Mouse (Mus musculus): Measurements from ENCODE around the gene Ncln. TPM values are rescaled to one million over a fixed set of nuclear protein-coding genes. Genes with fewer than 3 reads are reported as not detected.

The Ncln gene
- 46.6 and 52.9 TPM in 2 replicates for total RNA-seq (2017)

DNA sequence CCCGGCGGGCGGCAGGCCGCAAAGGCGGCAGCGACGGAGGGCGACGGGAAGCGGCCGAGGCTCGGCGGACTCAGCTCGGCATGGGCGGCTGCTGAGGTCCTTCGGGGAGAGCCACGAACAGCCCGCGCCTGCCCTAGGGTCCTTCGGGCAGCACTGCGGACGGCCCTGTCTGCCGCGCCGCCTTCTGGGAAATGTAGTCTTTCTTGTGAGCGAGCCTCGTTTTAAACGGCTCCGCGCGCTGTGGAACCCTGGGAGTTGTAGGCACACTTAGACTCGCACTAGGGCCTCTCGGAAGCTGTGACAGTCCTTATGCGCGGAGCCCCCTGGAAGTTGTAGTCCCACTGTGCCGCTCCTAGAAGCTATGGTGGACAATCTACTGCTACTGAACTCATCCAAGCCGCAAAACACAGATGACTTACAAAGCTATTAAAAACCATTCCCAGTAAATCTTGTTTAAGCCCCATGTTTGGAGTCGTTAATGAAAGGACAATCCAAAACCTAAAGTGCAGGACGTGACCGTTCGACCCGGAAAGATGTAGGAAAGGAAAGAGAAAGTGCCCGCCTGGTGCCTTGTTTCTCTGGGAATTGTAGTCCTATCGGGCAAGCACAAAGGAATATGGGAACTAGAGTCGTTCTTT lies at the start of gene Ncln:
Ncln (minus strand) TSS at position 129 of the 638 bp plus-strand sequence.
- ATAC-seq (replicated peaks; ENCODE audit: low read depth, poor library complexity, severe bottlenecking): peak; percentile 74

DNA sequence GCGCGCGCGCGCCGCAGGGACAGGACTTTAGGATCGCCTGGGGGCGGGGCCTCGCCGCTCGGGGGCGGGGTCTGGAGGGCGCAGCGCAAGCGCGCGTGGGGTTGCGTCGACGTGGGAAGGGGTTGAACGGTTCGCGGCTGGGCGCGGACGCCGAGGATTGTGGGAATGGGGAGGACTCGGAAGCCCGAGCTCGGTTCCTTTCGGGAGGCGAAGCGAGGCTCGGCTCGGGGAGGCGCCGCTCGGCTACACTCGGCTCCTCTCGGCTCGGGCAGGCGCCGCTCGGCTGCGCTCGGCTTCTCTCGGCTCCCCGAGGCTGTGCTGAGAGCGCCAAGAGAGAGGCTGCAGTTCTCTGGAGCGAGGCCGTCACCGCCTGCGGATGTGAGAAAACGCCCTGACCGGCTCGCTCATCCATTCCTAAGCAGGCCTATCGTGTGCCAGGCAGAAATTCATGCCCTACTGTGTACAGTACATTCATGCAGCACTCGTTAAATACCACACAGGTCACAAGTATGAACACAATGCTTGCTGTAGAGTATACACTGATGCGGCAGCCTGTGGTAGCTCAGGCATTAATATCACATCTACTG lies 49.1 kb upstream of the Ncln start, which contains the start of gene Gna11:
Gna11 (minus strand) TSS at position 30 of the 587 bp plus-strand sequence.
- ATAC-seq (replicated peaks; ENCODE audit: low read depth, poor library complexity, severe bottlenecking): peak; percentile 90

DNA sequence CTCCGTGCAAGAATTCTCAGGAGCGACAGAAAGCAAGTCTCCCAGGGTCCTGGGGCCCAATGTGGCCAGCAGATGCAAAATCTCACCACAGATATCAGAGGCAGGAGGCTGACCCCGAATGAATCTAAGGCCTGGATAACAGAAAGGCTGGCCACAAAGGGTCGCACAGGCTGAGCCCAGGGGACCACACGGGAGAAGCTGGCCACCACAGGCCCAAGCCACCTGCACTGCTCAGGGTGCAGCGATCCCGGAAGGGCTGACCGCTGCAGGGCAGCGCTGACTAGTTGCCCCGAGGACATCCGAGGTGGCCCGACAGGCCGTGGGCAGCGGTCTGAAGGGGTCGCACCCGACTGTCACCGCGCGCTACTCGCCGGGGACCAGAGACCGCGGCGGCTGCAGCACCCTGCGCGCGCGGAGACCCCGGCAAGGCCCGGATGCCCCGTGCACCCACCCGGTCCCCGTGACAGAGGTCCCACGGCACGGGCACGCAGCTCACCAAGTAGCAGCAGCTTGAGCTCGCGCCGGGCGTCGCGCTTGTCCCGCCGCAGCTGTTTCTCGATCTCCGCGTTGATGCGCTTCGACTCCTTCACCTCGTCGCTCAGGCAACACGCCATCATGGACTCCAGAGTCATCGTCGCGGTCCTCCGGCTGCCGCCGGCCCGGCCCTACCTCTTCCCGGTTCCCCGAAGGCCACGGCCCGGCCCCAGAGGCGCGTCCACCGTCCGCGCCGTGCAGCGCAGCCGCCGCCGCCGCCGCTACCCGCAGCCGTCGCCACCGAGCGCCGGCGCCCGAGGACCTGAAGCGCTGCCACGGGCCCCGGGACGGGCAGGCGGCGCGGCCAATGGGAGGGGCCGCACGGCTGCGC lies 48.3 kb upstream of the Ncln start:
- ATAC-seq (replicated peaks; ENCODE audit: low read depth, poor library complexity, severe bottlenecking): no peak

DNA sequence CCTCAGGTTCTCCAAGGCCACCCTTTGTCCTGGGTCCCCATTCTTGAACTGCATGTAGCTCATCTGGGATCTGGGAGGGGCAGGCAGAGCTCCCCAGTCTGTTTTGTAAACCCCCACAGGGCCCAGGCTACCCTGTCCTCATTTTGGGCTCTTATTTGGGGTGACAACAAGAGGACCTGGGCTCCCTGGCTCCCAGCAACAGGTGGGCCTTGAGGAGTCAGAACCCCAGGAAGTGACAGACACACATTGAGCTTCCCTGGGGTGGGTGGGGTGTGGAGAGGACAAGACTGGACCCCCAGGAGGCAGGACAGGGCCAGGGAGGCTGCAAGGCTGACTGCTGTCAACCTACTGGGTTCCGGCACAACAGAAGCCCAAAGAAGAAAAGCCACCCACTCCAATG lies 47.4 kb upstream of the Ncln start:
- no peak for ATAC-seq (replicated peaks; ENCODE audit: low read depth, poor library complexity, severe bottlenecking)

DNA sequence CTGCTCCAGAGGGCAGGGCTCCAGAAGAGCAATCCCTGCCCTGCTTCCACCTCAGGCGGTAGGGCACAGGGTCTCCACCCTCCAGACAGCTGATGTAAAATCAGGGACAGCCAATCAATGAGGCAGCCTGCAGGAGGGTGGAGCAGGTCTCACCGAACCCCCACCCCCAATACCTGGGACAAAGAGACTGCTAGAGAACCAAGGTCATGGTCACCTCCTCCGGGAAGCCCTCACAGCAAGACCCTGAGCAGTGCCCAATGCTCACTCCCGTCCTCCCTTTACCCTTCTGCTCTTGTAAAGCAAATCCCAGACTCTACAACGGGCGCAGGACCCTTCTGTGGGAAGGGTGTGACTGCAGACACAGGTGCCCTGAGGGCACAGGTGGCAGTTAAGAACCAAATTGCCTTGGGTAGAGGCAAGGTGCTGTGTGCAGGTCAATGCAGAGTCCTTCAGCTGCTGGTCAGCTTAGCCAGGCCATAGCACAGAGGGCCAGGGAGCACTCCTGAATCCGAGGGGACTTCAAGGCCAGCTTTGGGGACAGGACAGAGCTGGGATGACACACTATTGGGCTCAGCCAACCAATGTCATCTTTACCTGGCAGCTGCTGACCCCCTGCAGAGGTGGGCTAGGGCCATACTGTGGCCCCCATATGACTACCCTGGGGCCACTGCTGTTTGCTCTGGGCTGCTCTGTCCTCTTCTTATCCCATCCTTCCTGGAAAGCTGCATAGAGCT lies 46.7 kb upstream of the Ncln start:
- no peak for ATAC-seq (replicated peaks; ENCODE audit: low read depth, poor library complexity, severe bottlenecking)

DNA sequence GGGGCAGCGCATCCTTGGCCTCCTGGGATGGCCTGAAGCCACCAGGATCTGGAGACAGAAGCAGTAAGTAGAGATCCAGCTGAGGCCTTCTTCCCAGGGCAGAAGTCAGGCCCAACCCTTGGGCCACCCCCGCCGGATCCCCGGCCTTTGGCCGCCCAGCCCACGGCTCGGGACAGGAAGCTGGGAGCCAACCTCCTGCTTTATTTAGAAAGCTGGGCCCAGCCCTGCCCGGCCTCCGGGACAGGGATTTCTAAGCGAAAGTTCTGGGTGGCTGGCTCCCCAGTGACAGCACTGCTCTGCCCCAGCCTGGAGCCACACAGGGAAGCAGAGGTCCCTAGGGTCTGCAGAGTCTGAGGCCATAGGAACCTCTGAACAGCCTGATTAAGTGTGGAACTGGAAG lies 45.6 kb upstream of the Ncln start:
- ATAC-seq (replicated peaks; ENCODE audit: low read depth, poor library complexity, severe bottlenecking): no peak

DNA sequence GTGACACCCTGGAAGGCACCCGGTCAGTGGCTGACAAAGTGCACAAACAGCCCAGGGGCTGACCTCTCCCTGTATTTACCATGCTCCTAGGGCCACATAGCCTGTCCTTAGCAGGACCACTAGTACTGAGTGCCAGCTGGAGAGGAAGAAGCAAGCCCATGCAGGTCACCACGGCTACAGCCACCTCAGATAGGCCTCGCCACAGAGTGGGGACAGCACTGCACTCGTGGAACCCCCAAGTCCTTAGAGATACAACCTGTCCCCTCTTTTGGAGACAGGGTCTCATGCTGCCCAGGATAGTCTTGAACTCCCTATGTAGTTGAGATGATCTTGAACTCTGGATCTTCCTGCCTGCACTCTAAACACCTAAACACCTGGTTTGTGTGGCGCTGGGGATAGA lies 45.2 kb upstream of the Ncln start:
- ATAC-seq (replicated peaks; ENCODE audit: low read depth, poor library complexity, severe bottlenecking): no peak

DNA sequence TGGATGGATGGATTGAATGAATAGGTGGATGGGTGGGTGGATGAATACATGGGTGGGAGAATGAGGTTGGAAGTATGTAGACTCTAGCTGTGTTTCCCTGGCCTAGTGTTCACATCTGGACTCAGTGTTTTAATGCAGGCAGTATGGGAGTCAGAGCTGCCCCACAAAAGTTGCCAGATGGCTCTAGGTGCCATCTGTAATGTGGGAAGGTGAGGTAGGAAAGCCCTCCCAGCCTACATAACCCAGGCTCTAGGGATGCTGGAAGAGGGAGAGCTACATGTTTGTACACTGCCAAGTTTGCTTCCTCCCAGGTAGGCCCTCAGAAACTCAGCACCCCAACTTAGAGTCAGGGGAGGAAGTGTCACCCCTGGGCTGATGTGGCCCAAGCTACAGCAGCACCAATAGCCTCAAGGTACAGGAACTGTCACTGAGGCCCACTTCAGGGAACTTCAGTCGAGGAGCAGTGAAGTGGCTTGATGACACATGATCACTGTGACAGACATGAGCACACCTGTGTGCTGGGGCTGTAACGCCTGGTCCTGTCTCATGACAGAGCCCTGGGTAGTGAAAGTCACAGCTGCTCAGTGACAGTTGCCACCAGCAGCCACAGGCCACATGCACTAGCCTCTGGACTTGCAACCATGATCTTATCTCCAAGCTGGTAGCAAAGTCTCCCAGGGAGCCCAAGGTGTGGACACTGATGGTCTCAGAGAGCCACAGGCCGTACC lies 42.3 kb upstream of the Ncln start:
- ATAC-seq (replicated peaks; ENCODE audit: low read depth, poor library complexity, severe bottlenecking): no peak

DNA sequence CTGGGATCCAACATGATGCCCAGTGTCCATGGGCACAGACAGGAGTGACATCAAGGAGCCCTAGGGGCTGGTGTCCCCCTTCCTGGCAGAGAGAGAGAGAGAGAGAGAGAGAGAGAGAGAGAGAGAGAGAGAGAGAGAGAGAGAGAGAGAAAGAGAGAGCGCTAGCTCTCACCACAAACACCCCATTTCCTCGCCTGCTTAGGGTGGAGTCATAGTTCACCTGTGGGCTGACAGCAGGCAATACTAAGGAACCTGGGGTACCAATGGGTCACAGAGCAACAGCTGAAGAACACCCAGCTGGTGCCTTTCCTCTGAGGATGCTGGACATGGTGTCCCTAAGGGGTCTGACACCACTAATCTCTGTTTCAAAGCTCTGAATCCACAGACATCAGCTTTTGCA lies 41.2 kb upstream of the Ncln start:
- no peak for ATAC-seq (replicated peaks; ENCODE audit: low read depth, poor library complexity, severe bottlenecking)

DNA sequence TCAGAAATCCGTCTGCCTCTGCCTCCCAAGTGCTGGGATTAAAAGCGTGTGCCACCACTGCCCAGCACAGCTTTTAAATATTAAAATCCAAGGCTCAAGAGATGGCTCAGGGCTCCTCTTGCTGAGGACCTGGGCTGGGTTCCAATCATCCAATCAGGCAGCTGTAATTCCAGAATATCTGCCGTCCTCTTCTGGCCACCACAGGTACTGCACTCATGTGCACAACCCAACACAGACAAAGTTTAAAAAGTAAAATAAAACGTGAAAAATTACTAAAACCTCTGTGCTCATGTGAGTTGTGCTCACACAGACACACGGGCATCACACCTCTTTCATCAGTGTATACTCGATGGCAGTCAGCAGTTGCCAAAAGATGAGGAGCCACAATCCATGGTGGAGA lies 40.5 kb upstream of the Ncln start:
- ATAC-seq (replicated peaks; ENCODE audit: low read depth, poor library complexity, severe bottlenecking): peak; percentile 59

DNA sequence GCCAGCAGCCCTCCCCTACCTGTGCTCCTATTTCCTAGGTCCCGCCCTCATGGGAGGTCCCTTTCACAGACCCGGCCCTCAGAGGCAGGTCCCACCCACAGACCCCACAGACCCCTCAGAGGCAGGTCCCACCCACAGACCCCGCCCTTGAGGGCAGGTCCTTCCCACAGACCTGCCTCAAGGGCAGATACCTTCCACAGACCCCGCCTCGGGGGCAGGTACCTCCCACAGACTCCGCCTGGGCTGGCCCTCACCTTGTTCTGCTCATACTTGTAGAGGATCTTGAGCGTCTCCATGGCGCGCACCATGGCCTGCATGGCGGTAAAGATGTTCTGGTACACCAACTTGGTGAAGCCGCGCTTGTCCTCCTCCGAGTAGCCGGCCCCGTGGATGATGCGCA lies 38.6 kb upstream of the Ncln start:
- ATAC-seq (replicated peaks; ENCODE audit: low read depth, poor library complexity, severe bottlenecking): no peak

DNA sequence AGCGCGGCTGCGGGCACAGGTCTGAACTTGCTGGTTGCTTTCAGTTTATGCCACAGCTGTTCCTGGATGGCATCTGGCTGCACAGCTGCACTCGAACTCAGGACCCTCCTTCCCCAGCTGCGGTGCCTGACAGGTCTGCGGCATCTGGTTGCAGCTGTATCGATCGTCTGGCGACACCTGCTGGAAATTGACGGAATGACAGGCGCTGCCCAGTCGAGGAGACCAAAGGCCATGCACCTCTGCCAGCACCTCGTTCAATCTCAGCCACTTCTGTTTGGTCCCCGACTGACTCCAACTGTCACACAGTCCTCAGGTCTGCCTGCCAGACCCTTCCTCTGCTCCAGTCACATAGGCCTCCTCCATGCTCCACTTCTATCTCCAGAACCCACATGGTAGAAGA lies 30.6 kb upstream of the Ncln start:
- ATAC-seq (replicated peaks; ENCODE audit: low read depth, poor library complexity, severe bottlenecking): peak; percentile 57

DNA sequence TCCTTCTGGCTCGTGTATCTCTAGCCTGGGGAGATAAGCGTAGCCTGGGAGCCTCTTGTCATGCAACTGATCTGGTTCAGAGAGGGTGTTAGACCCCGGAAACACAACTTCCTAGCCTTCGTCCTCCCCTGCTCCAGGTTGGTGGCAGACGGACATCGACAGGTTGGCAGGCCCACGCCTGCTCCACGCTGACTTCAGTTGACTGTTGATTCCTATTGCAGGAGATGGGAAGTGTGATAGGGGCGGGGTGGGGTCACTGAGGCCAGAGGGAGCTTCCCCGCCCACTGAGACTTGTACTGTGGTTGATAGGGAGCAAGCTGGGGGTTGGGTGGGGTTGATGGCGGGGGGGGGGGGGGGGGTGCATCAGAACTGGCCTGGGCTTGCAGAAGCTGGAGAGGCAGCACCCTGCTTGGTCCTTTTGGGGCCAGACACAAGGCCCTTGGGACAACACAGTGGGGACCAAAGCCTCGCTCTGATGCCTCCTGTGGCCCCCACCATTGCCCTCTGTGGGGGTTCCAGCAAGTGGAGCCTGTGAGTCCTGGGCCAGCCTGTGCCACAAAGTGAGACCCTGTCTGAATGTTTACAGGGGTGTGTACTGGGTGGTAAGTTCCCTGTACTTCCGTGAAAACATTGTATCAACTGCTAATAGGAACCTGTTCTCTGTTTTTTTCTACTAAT lies 29.0 kb upstream of the Ncln start:
- ATAC-seq (replicated peaks; ENCODE audit: low read depth, poor library complexity, severe bottlenecking): peak; percentile 29

DNA sequence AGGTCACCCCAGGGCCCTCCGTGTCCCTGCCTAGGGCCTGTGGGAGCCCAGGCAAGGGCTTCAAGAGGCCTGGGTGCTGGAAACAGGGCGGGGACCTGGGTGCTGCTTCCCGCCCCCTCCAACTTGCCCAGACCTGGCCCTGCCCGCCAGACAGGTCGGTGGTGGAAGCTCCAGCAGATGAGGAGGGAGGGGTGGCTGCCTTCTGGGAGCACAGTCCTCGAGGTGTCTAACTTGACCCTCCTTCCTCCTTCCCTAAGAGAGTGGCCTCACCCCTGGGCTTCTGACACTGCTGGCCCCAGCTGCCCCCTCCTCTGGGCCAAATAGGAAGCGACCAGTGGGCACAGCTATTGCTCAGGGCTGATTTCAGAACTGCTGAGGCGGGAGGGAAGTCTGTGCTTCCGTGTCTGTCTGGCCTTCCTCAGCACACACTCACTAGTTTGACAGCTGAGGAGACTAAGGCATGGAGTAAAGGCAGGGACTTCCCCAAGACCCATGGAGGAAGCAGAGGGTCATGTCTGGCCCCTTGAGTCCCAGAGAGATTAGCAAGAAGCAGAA lies 27.9 kb upstream of the Ncln start, which contains the start of gene Gna15:
Gna15 (minus strand) TSS at position 175 of the 555 bp plus-strand sequence.
- ATAC-seq (replicated peaks; ENCODE audit: low read depth, poor library complexity, severe bottlenecking): peak; percentile 56

DNA sequence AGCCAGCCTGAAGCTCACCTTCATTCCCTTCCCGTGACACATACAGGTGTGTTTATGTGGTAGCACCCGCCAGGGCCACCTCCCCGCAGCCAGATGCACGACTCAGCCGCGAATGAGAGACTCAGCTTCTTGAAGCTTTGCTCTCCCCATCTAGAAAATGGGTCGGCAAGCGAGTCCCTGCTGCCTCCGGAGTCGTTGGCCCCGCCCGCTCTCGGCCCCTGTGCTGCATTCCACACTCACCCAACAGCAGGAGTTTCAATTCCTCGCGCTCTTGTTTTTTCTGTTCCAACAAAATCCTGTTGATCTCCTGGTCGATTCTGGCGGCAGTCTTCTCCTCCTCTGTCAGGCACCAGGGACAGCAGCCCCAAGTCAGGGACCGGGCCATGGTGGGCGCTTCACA lies 27.4 kb upstream of the Ncln start:
- ATAC-seq (replicated peaks; ENCODE audit: low read depth, poor library complexity, severe bottlenecking): no peak

DNA sequence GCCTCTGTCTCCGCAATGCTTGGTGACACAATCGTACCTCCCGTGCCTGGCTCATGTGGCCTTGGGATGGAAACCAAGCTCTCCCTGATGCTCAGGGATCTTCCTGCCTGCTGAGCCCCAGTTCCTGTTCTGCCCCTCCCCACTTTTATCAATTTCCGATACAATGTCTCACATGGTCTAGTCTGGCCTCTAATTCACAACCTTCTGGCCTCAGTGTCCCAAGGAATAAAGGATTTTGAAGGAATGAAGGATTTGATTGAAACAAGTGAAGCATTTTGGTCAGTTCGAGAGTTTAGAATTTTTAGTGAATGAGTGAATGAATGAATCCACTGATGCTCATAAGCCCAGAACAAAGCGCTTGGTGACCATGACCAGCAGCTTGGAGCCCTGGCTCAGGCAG lies 26.9 kb upstream of the Ncln start:
- no peak for ATAC-seq (replicated peaks; ENCODE audit: low read depth, poor library complexity, severe bottlenecking)

DNA sequence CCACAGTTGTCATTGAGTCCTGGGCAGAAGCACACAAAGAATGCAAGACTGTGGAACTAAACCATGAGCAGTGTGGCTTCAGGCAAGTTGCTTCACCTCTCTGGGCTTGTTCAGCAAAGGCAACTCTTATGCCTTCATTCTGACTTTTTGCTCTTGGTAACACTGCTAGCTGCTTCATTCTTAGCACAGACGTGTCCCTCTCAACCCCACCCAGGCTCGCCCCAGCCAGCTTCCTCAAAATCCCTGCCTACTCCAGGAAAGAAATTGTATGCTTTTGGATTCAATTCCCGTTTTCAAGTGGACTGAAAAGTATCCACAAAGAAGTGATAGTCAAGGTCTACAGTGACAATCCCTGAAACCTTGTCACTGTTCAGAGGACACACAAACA lies 23.8 kb upstream of the Ncln start:
- no peak for ATAC-seq (replicated peaks; ENCODE audit: low read depth, poor library complexity, severe bottlenecking)

DNA sequence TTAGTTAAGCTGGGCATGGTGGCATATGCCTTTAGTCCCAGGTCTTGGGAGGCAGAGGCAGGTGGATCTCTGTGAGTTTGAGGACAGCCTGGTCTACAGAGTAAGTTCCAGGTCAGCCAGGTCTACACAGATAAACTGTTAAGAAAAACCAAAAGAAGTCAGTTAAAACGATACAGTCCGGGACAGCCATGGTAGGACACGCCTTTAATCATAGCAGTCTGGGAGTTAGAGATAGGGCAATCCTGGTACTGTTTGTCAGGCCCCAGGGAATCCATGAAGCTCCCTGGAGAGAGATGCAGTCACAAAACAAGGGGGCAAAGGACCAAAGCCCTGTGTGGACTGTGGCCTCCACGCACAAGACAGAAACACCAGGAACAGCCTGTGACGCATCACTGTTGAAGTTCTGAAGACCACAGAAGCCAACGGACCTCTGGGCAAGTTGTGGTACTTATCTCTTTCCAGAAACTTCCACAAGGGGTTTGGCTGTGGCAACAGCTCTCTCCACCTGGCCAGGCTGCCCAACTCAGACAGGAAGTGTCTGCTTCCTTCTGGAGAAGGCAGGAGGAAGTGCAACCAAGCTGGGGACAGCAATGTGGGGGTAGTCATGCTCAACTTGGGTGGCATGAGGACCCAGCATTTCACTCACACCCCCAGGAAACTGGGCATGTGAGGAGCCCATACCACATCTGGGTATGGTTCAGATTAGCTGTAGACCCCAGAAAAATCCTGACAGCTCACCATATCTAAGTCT lies 23.2 kb upstream of the Ncln start:
- peak; percentile 71 for ATAC-seq (replicated peaks; ENCODE audit: low read depth, poor library complexity, severe bottlenecking)

All from common myeloid progenitor, adult 5-6 weeks (primary cell).